Mouse (Mus musculus) kidney, adult 10 weeks (tissue): ENCODE data around the gene Gm14147. TPM values are rescaled to one million over a fixed set of nuclear protein-coding genes. Genes with fewer than 3 reads are reported as not detected.

ENCODE experiments used
- polyA plus RNA-seq: library from polyadenylated mRNA; stranded (reverse); fragments of 350-450 nt; fragmentation: Illumina TruSeq; extraction: RNeasy Lipid Tissue Mini Kit (QIAGEN cat#74804); gene quantifications from one replicate; pipeline ENCODE4 v1.2.3, GENCODE M21; 2014; ENCODE audit warnings: low read depth, low replicate concordance

Gm14147 gene
- not detected for polyA plus RNA-seq

DNA sequence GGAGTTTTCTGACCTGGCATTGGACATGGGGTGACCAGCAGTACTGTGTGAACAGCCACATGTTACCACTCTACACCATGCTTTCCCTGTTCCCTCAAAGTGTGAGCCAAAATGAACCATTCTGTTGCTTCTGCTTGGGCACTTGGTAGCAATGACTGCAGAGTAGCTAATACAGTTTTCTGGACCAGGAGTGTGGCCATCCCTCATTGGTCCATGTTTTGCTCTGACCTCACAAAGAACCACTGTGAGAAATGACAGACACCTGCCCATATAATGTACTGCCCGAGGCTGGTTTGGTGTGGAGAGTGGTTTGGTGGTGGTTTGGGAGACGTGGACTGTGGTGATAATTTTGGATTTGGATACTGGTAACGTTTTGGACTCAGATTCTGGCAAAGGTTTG lies at the start of gene Gm14147:
Gene Gm14147, plus strand, starts transcription at position 301 of the 400 bp plus-strand sequence.

DNA sequence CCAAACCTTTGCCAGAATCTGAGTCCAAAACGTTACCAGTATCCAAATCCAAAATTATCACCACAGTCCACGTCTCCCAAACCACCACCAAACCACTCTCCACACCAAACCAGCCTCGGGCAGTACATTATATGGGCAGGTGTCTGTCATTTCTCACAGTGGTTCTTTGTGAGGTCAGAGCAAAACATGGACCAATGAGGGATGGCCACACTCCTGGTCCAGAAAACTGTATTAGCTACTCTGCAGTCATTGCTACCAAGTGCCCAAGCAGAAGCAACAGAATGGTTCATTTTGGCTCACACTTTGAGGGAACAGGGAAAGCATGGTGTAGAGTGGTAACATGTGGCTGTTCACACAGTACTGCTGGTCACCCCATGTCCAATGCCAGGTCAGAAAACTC lies 5.8 kb upstream of the Gm14147 start, which contains the start of gene Gm14151:
Gene Gm14151, minus strand, starts transcription at position 101 of the 400 bp plus-strand sequence.

Other genes starting within 250 kb of the Gm14147 start
- gene Abhd12, start 193.5 kb upstream of the Gm14147 start, polyA plus RNA-seq = 69.4 TPM
- 2.5 TPM for gene Gins1, start 192.8 kb upstream of the Gm14147 start, polyA plus RNA-seq
- gene Ninl, start 58.9 kb upstream of the Gm14147 start, polyA plus RNA-seq = 10.1 TPM
- gene Nanp, start 58.8 kb upstream of the Gm14147 start, polyA plus RNA-seq = 38.0 TPM
- gene Gm14151, start 5.9 kb upstream of the Gm14147 start, polyA plus RNA-seq = not detected